Mouse (Mus musculus): ENCODE data around the gene Mprip.

Mprip gene

GRCm38 (mm10) chr11:59803516-59803915, 142.4 kb downstream of the Mprip start:
- H3K36me3 ChIP-seq (ENCODE audit: control insufficient read depth, insufficient read depth, low read length, poor library complexity, severe bottlenecking): peaks cover 24% of the 10 kb centered on the region
- H3K27me3 ChIP-seq (ENCODE audit: control insufficient read depth, insufficient read depth, low read length, poor library complexity, severe bottlenecking): no peaks in the 10 kb centered on the region
- DNase-seq (ENCODE audit: low read depth, low spot score): no peak

GRCm38 (mm10) chr11:59804409-59805110, 143.5 kb downstream of the Mprip start:
- no peak for DNase-seq (ENCODE audit: low read depth, low spot score)
- H3K27me3 ChIP-seq (ENCODE audit: control insufficient read depth, insufficient read depth, low read length, poor library complexity, severe bottlenecking): no peaks in the 10 kb centered on the region
- H3K36me3 ChIP-seq (ENCODE audit: control insufficient read depth, insufficient read depth, low read length, poor library complexity, severe bottlenecking): peaks cover 18% of the 10 kb centered on the region

- DNase-seq (ENCODE audit: low read depth, low spot score): no peak
- peaks cover 16% of the 10 kb centered on the region for H3K36me3 ChIP-seq (ENCODE audit: control insufficient read depth, insufficient read depth, low read length, poor library complexity, severe bottlenecking)
Observed at GRCm38 (mm10) chr11:59805256-59805655, 144.2 kb downstream of the Mprip start.

DNA sequence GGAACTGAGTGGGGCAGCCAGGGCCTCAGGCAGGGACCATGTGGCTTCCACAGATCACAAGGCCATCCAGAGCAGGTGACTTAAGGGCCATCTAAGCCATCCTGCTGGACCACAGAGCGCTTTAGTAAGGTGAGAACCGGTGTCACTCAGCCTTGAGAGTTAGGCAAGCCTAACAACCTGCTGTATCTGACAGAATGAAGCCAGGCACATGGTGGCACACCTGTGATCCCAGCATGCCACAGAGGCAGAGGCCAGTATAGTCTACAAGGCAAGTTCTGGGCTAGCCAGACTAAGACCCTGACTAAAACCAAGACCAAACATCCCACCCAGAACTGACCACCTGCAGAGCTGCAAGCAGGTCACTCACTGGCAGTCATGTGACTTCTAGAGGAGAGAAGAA, 144.6 kb downstream of the Mprip start:
- H3K36me3 ChIP-seq (ENCODE audit: control insufficient read depth, insufficient read depth, low read length, poor library complexity, severe bottlenecking): peaks cover 13% of the 10 kb centered on the region
- no peak for DNase-seq (ENCODE audit: low read depth, low spot score)

More at GRCm38 (mm10) chr11:59805256-59805655, 144.2 kb downstream of the Mprip start:
- no peaks in the 10 kb centered on the region for H3K27me3 ChIP-seq (ENCODE audit: control insufficient read depth, insufficient read depth, low read length, poor library complexity, severe bottlenecking)

DNA sequence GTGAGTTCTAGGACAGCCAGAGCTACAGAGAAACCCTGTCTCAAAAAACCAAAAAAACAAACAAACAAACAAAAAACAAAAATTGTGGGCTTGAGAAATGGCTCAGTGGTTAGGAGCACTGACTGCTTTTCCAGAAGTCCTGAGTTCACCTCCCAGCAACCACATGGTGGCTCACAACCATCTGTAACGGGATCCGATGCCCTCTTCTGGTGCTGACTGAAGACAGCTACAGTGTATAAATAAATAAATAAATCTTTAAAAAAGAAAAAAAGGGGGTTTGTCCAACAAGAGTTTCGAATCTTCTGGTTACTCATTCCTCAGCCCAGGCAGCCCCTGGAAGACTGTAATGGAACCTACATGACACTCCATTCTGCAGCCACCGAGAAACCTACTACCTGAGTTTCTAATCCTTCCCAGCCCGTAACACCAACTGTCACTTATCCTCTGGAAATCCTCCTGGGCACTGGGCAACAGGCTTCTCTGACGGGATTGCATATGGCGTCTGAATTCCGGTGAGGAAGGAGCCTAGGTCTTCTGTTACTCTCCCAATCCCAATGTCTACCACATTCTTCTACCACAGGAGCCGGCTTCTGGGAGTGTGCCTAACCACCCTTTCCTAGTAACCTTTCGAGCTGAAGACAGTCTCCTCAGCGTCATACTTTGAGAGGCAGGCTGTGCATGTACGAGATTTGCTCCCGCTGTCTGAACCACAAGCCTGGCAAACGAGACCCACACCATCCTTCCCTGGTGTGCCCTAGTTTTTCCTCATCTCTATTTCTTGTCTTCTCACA, 147.3 kb downstream of the Mprip start:
- no peak for DNase-seq (ENCODE audit: low read depth, low spot score)
- peaks cover 5% of the 10 kb centered on the region for H3K36me3 ChIP-seq (ENCODE audit: control insufficient read depth, insufficient read depth, low read length, poor library complexity, severe bottlenecking)

More for the DNA sequence above, 144.6 kb downstream of the Mprip start:
- no peaks in the 10 kb centered on the region for H3K27me3 ChIP-seq (ENCODE audit: control insufficient read depth, insufficient read depth, low read length, poor library complexity, severe bottlenecking)

GRCm38 (mm10) chr11:59809071-59809669, 148.1 kb downstream of the Mprip start:
- H3K36me3 ChIP-seq (ENCODE audit: control insufficient read depth, insufficient read depth, low read length, poor library complexity, severe bottlenecking): peaks cover 3% of the 10 kb centered on the region
- peak; percentile 83 for DNase-seq (ENCODE audit: low read depth, low spot score)
- H3K27me3 ChIP-seq (ENCODE audit: control insufficient read depth, insufficient read depth, low read length, poor library complexity, severe bottlenecking): no peaks in the 10 kb centered on the region

More for the DNA sequence above, 147.3 kb downstream of the Mprip start:
- H3K27me3 ChIP-seq (ENCODE audit: control insufficient read depth, insufficient read depth, low read length, poor library complexity, severe bottlenecking): no peaks in the 10 kb centered on the region

DNA sequence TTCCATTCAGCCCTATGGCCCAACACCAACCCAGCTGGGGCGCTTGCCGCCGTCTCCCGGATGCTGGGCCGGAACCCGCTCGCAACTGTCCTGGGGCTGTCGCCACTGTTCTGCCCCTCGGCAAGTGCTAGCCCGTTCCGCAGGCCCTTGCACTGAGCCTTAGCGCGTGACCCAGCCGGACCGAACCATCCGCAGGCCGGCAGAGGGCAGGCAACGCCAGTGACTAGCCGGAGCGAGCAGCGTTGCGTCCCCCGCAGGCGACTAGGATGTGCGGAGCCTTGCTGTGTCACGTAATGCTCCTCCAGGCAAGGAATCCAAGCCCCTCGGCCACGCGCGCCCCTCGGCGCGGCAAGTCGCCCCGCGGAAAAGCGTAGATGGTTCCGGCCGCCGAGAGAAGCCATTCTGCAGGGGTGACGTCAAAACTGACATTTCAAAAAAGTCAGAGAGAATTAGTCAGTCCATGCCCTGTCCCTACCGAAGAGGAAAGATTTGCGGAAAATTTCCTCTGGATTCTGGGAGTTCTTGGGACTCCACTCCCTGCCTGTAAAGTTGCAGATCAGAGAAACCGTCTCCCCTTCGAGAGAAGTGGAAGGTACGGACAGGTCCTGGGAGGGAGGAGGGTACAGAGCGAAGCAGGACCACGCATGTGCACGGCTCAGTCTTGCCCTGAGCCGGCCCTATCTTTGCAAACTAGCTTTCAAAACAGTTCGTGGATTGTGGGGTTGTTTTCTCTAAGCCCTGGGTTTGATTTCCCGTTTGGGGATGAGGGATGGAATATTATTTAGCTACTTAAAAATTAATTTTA, 148.8 kb downstream of the Mprip start, which contains the start of gene Flcn:
Gene Flcn, minus strand, starts transcription at position 347 of the 805 bp plus-strand sequence.
- DNase-seq (ENCODE audit: low read depth, low spot score): peak; percentile 92

GRCm38 (mm10) chr11:59810480-59811158, 149.5 kb downstream of the Mprip start:
- no peak for DNase-seq (ENCODE audit: low read depth, low spot score)
- H3K36me3 ChIP-seq (ENCODE audit: control insufficient read depth, insufficient read depth, low read length, poor library complexity, severe bottlenecking): peaks cover 1% of the 10 kb centered on the region
- H3K27me3 ChIP-seq (ENCODE audit: control insufficient read depth, insufficient read depth, low read length, poor library complexity, severe bottlenecking): no peaks in the 10 kb centered on the region

More for the DNA sequence above, 148.8 kb downstream of the Mprip start, which contains the start of gene Flcn:
- Histone ChIP-seq H3K36me3 (ENCODE audit: control insufficient read depth, insufficient read depth, low read length, poor library complexity, severe bottlenecking) (peaks cover 1% of the 10 kb centered on the region), H3K27me3 (ENCODE audit: control insufficient read depth, insufficient read depth, low read length, poor library complexity, severe bottlenecking) (no peaks in the 10 kb centered on the region)

GRCm38 (mm10) chr11:59811211-59811610, 150.1 kb downstream of the Mprip start:
- Histone ChIP-seq H3K27me3 (ENCODE audit: control insufficient read depth, insufficient read depth, low read length, poor library complexity, severe bottlenecking) (no peaks in the 10 kb centered on the region), H3K36me3 (ENCODE audit: control insufficient read depth, insufficient read depth, low read length, poor library complexity, severe bottlenecking) (peaks cover 1% of the 10 kb centered on the region)
- DNase-seq (ENCODE audit: low read depth, low spot score): no peak

GRCm38 (mm10) chr11:59813276-59813675, 152.2 kb downstream of the Mprip start:
- no peak for DNase-seq (ENCODE audit: low read depth, low spot score)
- H3K36me3 ChIP-seq (ENCODE audit: control insufficient read depth, insufficient read depth, low read length, poor library complexity, severe bottlenecking): peaks cover 1% of the 10 kb centered on the region
- H3K27me3 ChIP-seq (ENCODE audit: control insufficient read depth, insufficient read depth, low read length, poor library complexity, severe bottlenecking): no peaks in the 10 kb centered on the region

DNA sequence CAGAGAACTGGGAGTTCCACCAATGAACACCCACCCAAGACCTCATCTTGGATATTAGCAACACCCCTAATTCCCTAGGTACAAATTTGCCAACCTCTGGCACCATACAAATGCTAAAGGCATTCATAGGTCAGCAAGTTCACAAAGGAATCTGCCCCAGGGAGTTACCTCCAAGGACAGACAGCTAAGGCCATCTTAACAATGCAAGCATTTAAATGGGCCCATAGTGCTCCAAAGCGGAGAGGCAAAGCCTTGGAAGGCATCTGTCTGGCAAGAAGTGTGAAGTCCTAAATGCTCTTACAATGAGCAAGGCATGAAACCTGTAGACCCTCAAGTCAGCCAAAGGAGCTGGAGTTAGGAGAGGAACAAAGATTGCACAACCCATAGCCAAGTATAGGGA, 153.2 kb downstream of the Mprip start:
- DNase-seq (ENCODE audit: low read depth, low spot score): no peak
- Histone ChIP-seq H3K27me3 (ENCODE audit: control insufficient read depth, insufficient read depth, low read length, poor library complexity, severe bottlenecking) (no peaks in the 10 kb centered on the region), H3K36me3 (ENCODE audit: control insufficient read depth, insufficient read depth, low read length, poor library complexity, severe bottlenecking) (peaks cover 5% of the 10 kb centered on the region)

DNA sequence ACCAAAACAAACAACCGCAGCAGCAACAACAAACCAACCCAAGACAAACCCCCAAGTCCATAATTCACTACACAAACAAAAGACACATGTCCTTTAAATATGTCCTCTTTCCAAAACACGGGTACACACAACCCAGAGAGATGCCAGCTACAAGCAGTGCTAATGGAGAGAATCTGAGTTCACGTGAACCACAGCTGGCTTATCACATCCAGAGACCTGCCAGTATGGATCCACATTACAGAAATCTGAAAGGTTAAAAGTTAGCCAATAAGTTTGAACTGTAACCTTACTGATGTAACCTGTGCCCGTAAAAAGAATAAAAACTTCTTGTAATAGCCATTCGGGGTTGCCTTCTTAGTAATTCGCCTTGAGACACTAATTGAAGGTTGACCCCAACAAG, 153.8 kb downstream of the Mprip start:
- peaks cover 8% of the 10 kb centered on the region for H3K36me3 ChIP-seq (ENCODE audit: control insufficient read depth, insufficient read depth, low read length, poor library complexity, severe bottlenecking)
- DNase-seq (ENCODE audit: low read depth, low spot score): no peak
- H3K27me3 ChIP-seq (ENCODE audit: control insufficient read depth, insufficient read depth, low read length, poor library complexity, severe bottlenecking): no peaks in the 10 kb centered on the region

- Histone ChIP-seq H3K27me3 (ENCODE audit: control insufficient read depth, insufficient read depth, low read length, poor library complexity, severe bottlenecking) (no peaks in the 10 kb centered on the region), H3K36me3 (ENCODE audit: control insufficient read depth, insufficient read depth, low read length, poor library complexity, severe bottlenecking) (peaks cover 8% of the 10 kb centered on the region)
- no peak for DNase-seq (ENCODE audit: low read depth, low spot score)
Observed at GRCm38 (mm10) chr11:59815482-59816065, 154.5 kb downstream of the Mprip start.

All from splenic B cell, adult 2 months (primary cell).